Mouse (Mus musculus) forelimb bud, embryonic 11.5 days (tissue): ENCODE measurements at regions not wholly inside any gene's neighbourhood (a gene's known extent, or its start where the extent isn't known, plus 50 kb on each side); places are given as distances from the start of the nearest gene placed in this dataset.

Source experiments
- DNase-seq: peaks from one replicate; pipeline ENCODE4 v3.0.0-alpha.2; 2012; ENCODE audit warnings: low read depth, low spot score

DNA sequence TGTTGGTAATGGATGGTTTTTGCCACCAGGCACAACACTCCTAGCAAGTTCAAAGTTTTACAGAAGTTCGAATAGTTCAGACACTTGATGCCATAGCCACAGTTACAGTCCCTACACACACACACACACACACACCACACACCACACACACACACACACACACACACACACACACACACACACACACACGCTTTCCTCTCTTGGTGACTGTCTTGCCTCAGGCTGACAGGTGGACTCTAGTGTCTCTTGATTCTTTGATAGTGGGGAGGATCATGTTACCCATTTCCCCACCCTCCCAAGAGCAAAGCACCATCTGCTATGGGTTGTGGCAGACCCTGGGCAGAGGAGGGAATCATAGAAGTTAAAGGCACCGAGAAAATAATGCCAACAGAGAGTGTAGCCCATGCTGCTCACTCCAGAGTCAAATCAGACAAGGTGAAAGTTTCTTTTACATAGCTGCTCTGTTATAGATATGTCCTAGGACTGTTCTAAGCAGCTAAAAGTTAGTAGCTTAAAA, 75.9 kb downstream of the Klhl25 start:
- no peak for DNase-seq

- DNase-seq = peak; percentile 19
These were observed 79.4 kb downstream of the Klhl25 start for GRCm38 (mm10) chr7:75927537-75927936.

GRCm38 (mm10) chr7:75943844-75944243, 95.7 kb downstream of the Klhl25 start:
- DNase-seq = no peak

- DNase-seq = no peak
These were observed 107.6 kb downstream of the Klhl25 start for GRCm38 (mm10) chr7:75955671-75956070.

DNA sequence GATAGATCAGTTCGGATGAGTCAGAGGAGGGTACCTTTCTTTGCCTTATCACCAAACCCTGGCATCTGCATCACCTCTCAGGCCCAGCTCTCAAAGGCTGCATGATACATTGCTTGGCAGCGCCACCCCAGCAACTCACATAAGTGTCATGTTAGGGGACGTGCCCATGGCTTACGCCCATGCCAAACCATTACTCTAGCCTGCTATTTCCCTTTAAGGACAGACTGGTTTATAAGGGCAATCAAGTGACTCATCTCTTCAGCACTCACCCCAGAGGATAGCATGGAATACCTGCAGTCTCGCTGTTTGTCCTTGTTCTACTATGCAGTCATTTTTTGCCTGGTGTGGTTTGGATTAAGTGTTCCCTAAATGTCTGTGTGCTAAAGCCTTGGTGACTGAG, 109.3 kb downstream of the Klhl25 start:
- no peak for DNase-seq

GRCm38 (mm10) chr7:75959903-75960620, 112.0 kb downstream of the Klhl25 start:
- no peak for DNase-seq

DNA sequence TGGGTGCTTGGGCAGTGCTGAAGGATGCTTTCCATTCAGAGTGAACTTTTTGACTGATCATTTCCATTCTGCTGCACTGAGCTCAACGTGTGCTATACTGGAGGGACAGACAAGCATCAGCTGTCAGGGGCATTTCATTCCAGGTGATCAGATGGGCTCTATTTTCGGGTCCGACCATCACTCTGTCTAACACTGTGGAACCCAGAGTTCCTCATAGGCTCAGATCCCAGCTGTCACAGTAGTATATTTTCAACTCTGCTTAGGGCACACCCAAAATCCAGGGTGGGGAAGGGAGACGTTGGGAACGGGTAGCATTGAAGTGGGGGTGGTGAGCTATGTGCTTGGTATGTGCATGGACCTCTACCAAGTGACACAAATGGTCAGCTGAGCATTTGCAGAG, 120.1 kb downstream of the Klhl25 start:
- DNase-seq = no peak

DNA sequence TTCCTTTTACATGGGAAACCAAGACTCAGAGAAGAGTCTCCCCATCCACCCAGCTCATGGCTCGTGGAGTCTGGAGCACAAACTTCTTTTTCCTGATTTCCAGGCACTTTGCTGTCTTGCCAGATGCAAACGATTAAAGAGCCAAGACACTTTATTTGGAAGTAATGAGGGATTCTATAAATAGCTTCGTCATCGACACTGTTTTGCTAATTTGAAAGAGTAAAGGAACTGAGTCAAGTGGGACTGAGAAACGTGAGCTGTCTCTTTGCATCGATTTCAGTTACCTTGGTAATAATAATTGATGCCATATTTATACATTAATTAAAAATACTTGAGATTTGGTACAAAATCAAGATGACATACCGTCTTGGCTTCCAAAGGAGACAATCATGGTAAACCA, 122.8 kb downstream of the Klhl25 start:
- DNase-seq = no peak

- DNase-seq = no peak
These were observed 123.6 kb downstream of the Klhl25 start for GRCm38 (mm10) chr7:75971706-75972105.

DNA sequence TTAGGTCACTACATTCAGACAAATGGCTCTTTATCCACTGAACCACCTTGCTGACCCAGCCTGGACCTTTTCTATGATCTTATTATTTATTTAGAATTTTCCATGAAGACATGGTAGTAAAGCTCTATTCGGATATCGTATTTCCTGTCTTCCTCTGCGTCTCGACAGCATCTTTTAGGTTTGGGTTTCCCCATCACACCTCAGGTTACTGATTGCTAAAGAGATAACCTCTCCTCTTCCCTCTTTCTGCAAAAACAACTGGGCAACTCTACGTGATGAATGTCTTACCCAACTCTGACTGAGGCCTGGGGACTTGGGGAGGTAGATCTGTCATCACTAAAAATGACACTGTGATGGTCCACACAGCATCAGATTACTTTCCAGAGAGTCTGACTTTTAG, 133.4 kb downstream of the Klhl25 start:
- DNase-seq = no peak

GRCm38 (mm10) chr7:75983029-75983808, 135.1 kb downstream of the Klhl25 start:
- peak; percentile 12 for DNase-seq

DNA sequence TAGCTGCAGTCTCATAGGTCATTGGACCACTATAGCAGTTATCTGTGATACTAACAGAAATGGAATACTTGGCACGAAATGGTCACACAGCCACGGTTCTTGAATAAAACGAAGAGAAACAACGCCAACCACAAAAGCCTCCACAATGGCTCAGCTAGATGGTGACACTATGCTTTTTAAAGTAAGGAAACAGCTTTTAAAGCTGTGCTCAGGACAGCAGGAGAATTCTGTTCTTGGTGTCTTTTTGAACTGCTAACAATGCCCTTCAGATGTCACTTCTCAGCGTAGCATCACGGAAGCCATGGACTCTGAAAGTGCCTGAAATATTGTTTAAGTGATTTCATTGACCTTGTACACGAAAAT, 135.7 kb downstream of the Klhl25 start:
- no peak for DNase-seq

DNA sequence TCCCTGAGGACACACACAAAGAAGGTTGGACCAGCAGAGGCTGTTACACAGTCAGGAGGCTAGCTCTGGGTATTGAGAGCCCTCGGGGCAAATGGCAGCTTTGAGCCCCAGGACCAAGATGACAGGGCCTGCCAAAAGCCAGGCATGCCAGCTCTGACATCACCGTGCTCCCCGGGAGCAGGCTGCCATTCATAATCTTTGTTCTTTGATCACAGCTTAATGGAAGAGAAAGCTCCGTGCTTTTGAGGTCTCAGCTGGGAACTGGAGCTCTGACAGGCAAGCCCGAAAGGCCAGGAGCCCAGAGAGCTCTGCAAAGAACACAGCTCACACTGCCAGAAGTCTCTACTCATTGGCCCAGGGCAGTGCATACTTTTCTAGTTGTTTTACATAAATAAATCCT, 150.7 kb downstream of the Klhl25 start:
- no peak for DNase-seq

DNA sequence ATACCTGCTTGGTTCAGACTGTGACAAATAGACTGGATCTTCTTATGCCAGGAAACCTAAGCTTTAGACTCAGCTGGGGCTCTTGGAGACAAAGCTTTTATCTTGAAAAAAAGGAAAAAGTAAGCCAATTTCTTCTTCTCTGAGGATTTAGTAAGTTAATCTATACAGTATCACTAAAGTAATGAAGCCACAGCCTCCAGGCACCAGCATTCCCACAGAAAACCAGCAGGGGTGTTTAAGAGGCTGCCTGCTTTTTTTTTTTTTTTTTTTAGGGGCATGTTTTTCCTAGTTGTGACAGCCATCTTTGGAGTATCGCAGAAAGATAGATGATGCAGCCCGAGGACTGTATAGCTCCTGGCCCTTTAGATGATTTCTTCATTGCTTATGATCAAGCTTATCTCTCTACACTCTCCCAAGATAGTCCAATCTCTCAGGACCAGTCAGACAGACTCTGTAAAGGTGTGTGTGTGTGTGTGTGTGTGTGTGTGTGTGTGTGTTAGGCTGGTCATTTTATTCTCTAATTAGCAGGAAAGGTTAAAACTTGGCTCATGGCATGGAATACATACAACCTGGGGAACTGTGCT, 151.3 kb downstream of the Klhl25 start:
- DNase-seq = no peak

DNA sequence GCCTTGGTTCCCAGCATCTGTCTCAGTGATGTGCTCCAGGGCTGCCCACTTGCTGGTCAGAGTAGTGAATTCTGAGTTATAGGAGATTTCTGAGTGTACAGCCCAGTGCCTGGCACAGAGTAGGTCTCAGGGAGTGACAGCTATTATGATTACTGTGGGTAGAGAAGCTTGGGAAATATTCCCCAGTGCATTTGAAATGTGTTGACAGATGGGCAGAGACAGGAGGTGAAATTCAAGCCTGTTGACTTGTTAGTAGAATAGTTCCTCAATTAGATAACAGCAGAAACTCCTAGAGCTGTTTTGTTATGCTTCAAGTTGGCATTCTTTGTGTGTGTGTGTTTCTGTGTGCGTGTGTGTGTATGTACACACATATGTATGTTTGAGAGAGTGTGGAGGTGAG, 152.9 kb downstream of the Klhl25 start:
- DNase-seq = no peak

- DNase-seq = no peak
These were observed 160.1 kb downstream of the Klhl25 start for GRCm38 (mm10) chr7:76008226-76008625.

DNA sequence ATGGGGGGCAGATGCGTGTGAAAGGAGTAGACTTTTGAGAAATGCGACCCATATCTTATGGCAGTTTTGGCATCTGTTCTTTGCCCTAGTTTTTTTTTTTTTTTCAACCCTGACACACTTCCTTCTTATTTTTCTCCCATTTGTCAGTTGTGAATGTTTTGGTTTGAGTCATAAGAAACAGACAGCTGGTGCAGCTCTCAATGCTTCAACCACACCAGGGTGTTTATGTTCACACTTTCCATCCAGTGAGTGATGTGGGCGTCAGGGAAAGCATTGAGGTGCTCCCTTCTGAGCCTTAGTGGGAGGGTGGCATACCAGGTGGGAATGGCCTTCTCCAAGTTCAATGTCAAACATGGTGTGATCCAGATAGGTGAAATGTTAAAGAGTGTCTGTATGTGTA, 181.9 kb upstream of the Agbl1 start:
- no peak for DNase-seq

DNA sequence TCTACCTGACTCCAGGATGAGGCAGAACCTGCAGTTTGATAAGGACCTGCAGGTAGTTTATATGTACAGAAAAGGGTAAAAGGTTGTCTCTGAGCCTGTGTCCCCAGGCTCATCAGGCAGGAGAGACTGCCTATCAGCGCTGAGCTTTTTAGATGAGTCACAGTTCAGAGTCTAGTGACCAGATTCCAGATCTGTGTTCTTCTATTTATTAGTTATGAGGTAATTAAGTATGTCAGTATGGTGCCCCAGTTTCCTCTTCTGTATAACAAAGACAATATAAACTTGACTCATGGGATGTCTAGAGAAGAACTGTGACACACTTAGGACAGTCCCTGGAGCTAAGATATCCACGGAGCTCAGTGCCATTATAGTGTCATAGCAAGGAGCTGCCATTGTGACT, 180.3 kb upstream of the Agbl1 start:
- no peak for DNase-seq

DNA sequence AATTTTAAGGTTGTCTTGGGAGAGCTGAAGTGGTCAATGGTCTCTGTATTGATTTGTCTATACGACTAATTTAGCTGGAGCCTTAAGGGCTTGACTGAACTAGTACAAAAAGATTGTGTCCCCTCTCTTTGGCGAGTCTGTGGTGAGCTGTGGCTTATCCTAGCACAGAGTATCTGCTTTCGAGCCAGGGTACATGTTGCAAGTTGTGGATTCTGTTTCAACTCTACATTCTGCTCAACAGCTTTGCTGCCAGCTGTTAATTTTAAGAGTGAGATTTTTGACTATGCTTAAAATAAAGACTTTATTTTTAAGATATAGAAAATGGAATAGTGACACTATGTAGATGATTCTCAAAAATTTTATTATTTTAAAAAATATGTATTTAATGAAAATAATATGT, 175.8 kb upstream of the Agbl1 start:
- DNase-seq = no peak

- DNase-seq = no peak
These were observed 130.5 kb upstream of the Agbl1 start for GRCm38 (mm10) chr7:76099149-76099548.

DNA sequence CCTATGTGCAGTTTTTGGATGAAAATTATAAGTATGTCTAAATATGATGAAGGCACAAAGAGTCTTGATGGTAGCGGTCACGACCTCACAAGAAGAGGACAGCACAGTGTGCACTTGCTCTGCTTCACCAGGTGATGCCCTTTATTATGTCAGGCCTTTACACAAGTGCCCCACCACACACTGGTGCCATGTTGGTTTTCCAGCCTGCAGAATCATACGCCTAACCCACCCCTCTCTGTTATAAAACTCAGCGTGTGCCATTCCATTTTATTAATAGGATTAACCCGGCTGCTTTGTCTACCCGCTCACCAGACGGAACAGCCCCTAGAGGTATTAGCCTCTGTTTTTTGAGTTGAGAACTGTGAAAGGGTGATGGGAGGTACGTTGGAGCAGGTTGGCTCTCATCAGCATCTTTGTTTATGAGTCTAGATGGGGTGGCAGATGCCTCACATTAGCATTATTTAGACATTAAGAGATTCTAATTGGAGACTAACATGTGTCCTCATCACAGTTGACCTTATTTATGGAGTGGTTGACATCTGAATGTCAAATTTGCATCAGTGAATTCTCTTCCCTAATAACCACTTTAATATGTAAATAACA, 108.3 kb upstream of the Agbl1 start:
- no peak for DNase-seq

GRCm38 (mm10) chr7:76127641-76128111, 102.0 kb upstream of the Agbl1 start:
- DNase-seq = no peak
